Mouse (Mus musculus) megakaryocyte, embryonic 14.5 days (primary cell): ENCODE data around the gene Mob3b. TPM values are rescaled to one million over a fixed set of nuclear protein-coding genes. Genes with fewer than 3 reads are reported as not detected.

Experiments used
- H3K27me3 ChIP-seq: replicated peaks from 2 replicates; pipeline ENCODE3; 2012; ENCODE audit warnings: inconsistent platforms
- H3K36me3 ChIP-seq: replicated peaks from 2 replicates; pipeline ENCODE3; 2012; ENCODE audit warnings: low read length, inconsistent platforms, mixed read lengths
- H3K4me1 ChIP-seq: 2 replicates; pipeline ENCODE4 v1.6.1; 2012; ENCODE audit warnings: inconsistent platforms
- H3K4me3 ChIP-seq: replicated peaks from 2 replicates; pipeline ENCODE3; 2012; ENCODE audit warnings: moderate library complexity, mild to moderate bottlenecking, inconsistent platforms
- H3K9me3 ChIP-seq: 2 replicates; pipeline ENCODE4 v1.6.1; 2012; ENCODE audit warnings: inconsistent platforms
- FLI1 ChIP-seq: IDR thresholded peaks from 2 replicates; pipeline ENCODE4 v1.6.1; 2012; ENCODE audit warnings: low read length, inconsistent platforms, mixed read lengths
- GATA1 ChIP-seq: IDR thresholded peaks from 3 replicates; pipeline ENCODE4 v1.6.1; 2012; ENCODE audit warnings: mixed read lengths, low read length, inconsistent platforms, borderline replicate concordance
- polyA plus RNA-seq: library from polyadenylated mRNA; stranded (reverse); fragments of >175 nt; gene quantifications from 2 replicates; pipeline ENCODE4 v1.2.3, GENCODE M21; 2012; ENCODE audit warnings: low replicate concordance; ENCODE audit not compliant: insufficient read depth

Mob3b gene
- polyA plus RNA-seq, 1 experiment = 0.34 TPM

DNA sequence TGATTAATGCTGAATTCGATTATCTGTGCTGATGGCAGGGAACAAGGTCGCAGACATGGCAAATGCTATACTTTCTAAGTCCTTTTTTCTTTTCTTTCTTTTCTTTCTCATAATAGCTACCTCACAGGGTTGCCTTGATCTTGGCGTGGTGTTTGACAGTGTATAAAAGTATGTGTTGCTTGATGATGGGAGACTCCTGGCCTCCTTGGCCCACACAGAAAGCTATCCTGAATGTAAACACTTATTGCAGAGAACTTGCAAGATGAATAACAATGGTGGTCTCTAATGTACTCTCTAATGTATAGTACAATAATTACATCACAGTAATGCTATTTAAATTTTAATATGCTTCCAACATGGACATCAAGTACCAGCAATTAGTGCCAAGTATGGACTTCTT, 96.9 kb downstream of the Mob3b start:
- Histone ChIP-seq H3K27me3 (no peaks in the 10 kb centered on the region), H3K9me3 (peaks cover 26% of the 10 kb centered on the region), H3K36me3 (no peaks in the 10 kb centered on the region), H3K4me3 (no peak overlapping the region), H3K4me1 (no peaks in the 10 kb centered on the region)
- TF ChIP-seq GATA1 (no peak), FLI1 (no peak)

DNA sequence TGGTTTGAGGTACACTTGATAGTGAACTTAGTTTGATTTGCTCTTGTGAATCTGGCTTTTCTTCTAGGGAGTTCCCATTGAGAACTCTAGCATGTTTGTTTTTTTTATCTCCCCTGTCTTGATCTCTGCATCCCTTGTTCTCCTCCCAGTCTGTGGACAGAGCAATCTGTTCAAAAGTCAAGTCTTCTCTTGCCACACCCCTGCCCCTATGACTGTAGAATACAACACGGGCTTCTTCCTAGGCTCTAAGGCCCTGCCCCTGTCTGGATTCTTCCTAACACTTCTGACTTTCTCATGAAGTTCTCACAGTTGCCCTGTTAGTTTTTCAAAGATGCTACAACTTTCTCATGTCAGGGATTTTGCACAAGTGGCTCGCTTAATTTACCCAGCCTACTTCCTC, 102.9 kb downstream of the Mob3b start:
- Histone ChIP-seq H3K9me3 (peaks cover 41% of the 10 kb centered on the region), H3K4me1 (peaks cover 3% of the 10 kb centered on the region; the same call in 1 of the 2 replicates), H3K27me3 (no peaks in the 10 kb centered on the region), H3K36me3 (no peaks in the 10 kb centered on the region), H3K4me3 (no peak overlapping the region)
- no peak for TF ChIP-seq FLI1
- no peak for TF ChIP-seq GATA1

DNA sequence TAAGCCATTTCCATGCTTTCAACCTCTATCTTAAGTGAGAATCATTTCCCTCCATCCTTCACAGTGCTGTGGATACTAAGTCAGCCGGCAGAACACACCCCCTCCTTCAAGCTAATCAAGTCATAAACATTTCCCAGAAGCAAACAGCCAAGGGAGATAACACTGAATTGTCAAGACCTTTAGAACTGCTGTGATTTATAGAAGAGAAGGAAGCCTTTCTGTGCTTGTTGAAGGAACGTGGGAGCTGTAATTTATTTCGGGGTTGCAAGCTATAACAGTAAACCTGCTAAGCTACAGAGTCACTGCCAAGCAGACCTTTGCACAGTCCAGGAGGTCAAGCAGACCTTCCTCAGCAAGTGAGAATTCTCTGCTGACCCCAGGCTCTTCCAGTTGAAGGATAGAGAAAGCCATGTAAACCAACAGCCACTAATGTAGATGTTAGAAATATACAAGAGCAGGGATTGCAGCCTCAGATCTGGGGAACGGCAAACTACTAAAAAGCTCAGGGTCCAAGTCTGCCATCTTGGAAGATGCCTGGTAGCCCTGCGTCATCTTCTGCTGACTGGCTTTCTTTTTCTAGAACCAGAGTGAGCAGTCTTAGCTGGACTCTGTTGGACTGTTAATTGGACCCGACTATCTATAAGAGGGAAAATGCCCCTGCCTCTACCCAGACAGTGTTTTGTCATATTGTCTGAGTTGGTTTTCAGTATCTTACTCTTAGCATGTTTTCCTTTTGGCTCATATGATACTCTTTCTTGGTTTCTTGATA, 104.9 kb downstream of the Mob3b start:
- peaks cover 31% of the 10 kb centered on the region for H3K9me3 ChIP-seq
- no peak for TF ChIP-seq GATA1
- no peak for TF ChIP-seq FLI1
- H3K4me1 ChIP-seq = peaks cover 3% of the 10 kb centered on the region; the same call in 1 of the 2 replicates
- no peak overlapping the region for H3K4me3 ChIP-seq
- H3K36me3 ChIP-seq = no peaks in the 10 kb centered on the region
- H3K27me3 ChIP-seq = no peaks in the 10 kb centered on the region

DNA sequence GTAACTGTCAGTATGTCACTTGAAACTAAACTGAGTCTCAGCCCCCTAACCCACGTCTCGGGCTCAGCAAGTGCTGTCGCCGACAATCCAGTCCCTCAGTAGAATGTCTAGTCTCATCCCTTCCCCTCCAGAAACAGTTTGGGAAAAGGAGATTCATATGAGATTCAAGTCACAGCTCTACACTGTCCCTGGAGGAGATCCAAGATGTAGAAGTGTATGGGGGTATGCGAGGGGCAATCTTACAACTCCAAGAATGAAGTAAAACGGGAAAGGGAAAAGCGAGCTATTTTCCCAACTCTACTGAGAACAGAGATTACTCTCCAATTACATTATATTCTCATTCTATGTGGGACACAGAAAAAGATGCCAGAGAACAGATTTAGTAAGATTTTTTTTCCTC, 106.1 kb downstream of the Mob3b start:
- H3K9me3 ChIP-seq = peaks cover 20% of the 10 kb centered on the region
- H3K36me3 ChIP-seq = no peaks in the 10 kb centered on the region
- TF ChIP-seq GATA1 = no peak
- no peak for TF ChIP-seq FLI1
- no peaks in the 10 kb centered on the region for H3K27me3 ChIP-seq
- H3K4me3 ChIP-seq = no peak overlapping the region
- peaks cover 3% of the 10 kb centered on the region; the same call in 1 of the 2 replicates for H3K4me1 ChIP-seq

DNA sequence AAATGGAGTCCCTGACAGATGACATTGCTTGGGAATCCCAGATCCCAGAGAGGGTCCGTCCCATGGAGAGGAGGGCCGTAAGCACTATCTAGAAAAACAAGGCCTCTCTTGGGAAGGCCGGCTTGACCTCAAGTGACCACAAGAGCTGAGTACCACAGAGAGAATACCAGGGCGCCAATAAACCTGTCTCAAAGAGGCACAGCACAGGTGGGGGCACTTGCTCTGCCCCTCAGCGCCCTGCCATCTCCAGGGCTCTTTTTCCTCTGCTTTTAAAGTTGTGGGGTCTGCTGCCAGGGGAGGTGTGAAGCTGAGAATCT, 107.6 kb downstream of the Mob3b start:
- TF ChIP-seq GATA1 = no peak
- no peak for TF ChIP-seq FLI1

DNA sequence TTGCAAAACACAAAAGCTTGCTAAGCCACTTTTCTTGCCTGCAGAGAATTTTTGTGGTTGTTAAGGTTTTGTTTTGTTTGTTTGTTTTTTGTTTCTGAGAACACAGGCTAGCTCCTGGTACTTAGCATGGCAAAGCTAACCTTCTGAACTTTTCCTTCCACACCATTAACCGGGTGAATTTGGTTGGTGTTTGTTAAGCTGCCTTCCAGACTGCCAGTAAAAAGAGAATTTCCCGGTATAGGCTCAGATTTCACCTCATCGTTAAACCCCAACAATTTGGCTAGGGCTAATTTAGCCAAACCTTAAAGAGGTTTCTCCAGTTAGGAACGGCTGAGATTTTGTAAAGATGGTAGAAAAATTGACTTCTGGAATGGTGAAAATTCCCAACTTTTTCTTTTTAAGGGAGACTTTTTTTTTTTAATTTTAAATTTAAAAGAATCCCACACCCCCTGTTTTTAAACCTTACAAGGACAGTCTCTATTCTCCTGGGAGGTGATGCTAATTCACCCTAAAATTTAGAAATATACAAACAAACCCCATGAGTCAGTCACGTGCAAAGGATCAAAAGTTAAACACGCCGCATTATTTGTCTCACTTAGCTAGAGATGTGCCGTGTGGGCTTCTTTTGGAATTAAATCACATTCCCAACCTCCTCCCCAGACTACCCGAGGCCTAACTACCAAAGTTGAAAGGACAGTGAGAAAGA, 108.1 kb downstream of the Mob3b start:
- TF ChIP-seq FLI1 (no peak), GATA1 (no peak)
- Histone ChIP-seq H3K4me3 (no peak overlapping the region), H3K9me3 (peaks cover 4% of the 10 kb centered on the region; the same call in 1 of the 2 replicates), H3K36me3 (no peaks in the 10 kb centered on the region), H3K4me1 (peaks cover 3% of the 10 kb centered on the region; the same call in 1 of the 2 replicates), H3K27me3 (no peaks in the 10 kb centered on the region)

More for the DNA sequence above, 107.6 kb downstream of the Mob3b start:
- Histone ChIP-seq H3K4me3 (no peak overlapping the region), H3K4me1 (peaks cover 3% of the 10 kb centered on the region; the same call in 1 of the 2 replicates), H3K27me3 (no peaks in the 10 kb centered on the region), H3K9me3 (peaks cover 9% of the 10 kb centered on the region; the same call in 1 of the 2 replicates), H3K36me3 (no peaks in the 10 kb centered on the region)

DNA sequence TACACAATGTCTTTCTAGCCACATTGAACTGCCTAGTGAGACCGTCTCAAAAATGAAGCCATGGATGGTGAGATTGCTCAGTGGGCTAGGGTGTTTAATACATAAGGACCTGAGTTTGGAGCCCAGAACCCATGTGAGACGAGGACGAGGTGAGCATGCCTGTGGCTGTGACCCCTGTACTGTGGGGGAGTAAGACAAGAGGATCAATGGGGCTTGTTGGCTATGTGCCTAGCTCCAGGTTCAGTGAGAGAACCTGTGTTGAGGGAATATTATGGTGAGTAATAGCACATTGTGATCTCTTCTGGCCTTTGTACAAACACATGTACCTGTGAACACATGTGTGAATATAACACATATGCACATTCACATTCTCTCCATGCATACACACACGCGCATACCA, 116.4 kb downstream of the Mob3b start:
- Histone ChIP-seq H3K36me3 (peaks cover 3% of the 10 kb centered on the region), H3K27me3 (no peaks in the 10 kb centered on the region), H3K4me3 (no peak overlapping the region), H3K4me1 (no peaks in the 10 kb centered on the region), H3K9me3 (peaks cover 17% of the 10 kb centered on the region)
- TF ChIP-seq FLI1 (no peak), GATA1 (no peak)

DNA sequence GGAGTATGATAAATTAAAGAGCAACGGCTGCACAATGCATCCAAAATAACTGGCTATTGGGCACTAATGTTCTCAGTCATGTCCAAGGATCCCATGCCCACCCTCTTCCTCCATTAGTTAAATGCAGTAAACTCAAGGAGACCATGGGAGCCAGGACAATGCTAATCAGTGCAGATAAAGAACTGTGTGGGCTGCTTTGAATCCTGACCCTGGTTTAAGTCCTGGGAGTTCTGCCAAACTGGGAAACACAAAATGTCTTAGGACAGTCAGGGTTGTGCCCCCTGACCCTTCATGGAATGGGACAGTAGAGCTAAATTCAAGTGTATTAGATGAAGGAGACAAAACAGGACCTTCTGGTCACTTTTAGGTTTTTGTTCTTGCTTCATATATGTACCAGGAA, 117.0 kb downstream of the Mob3b start:
- TF ChIP-seq GATA1 (no peak), FLI1 (no peak)
- Histone ChIP-seq H3K27me3 (no peaks in the 10 kb centered on the region), H3K4me1 (no peaks in the 10 kb centered on the region), H3K9me3 (peaks cover 17% of the 10 kb centered on the region), H3K4me3 (no peak overlapping the region), H3K36me3 (peaks cover 3% of the 10 kb centered on the region)

DNA sequence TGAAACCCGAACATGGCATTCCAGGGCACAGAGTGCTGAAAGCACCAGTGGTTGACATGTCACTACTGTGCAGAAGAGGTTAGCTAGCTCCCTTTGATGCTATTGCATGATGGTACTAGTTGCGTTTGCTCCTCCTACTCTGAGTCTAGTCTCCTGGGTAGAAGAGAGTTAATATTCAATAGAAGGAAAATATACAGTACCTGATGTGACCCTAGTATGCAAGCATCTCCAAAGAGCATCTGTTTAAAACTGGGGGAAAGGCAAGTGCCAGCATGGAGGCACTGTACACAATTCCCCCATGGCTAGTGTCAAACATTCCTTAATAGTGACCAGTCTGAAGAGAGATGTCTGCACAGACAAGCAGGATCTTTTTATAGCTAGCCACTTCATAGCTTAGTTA, 119.5 kb downstream of the Mob3b start:
- no peaks in the 10 kb centered on the region for H3K4me1 ChIP-seq
- TF ChIP-seq GATA1 = no peak
- no peak for TF ChIP-seq FLI1

More for the DNA sequence above, 119.5 kb downstream of the Mob3b start:
- H3K27me3 ChIP-seq = no peaks in the 10 kb centered on the region
- H3K36me3 ChIP-seq = peaks cover 3% of the 10 kb centered on the region
- H3K4me3 ChIP-seq = no peak overlapping the region
- peaks cover 27% of the 10 kb centered on the region for H3K9me3 ChIP-seq
